Mouse (Mus musculus) gastrocnemius, adult 2 months (tissue): ENCODE measurements around the gene Tmem150b. TPM values are rescaled to one million over a fixed set of nuclear protein-coding genes. Genes with fewer than 3 reads are reported as not detected.

ENCODE experiments used
- DNase-seq: peaks from one replicate; pipeline ENCODE4 v3.0.0; 2022
- H3K27ac ChIP-seq: fragments of 200-600 bp; 2 replicates; pipeline ENCODE4 v1.8.1; 2022; ENCODE audit warnings: mild to moderate bottlenecking
- H3K4me3 ChIP-seq: fragments of 200-600 bp; 2 replicates; pipeline ENCODE4 v1.8.1; 2022; ENCODE audit warnings: mild to moderate bottlenecking, moderate library complexity
- CTCF ChIP-seq: fragments of 200-600 bp; IDR thresholded peaks from 2 replicates; pipeline ENCODE4 v1.8.1; 2022; ENCODE audit warnings: antibody characterized with exemption, mild to moderate bottlenecking, moderate library complexity
- intact Hi-C: fragments of 180-260 bp; cut with DNase I; formaldehyde crosslinking; loops from one replicate; pipeline ENCODE4 v1.15.1; 2025
- long read RNA-seq, 2 experiments: library from polyadenylated mRNA; stranded (forward); transcript quantifications; one replicate each; pipeline ENCODE4 v2.0.0; 2021
- total RNA-seq, 2 experiments: library from RNA; stranded (reverse); gene quantifications; 2 replicates each; pipeline ENCODE4 v1.2.3; 2021

Gene Tmem150b
- under 1 TPM in 1 of 2 experiments, not detected in 1; 0.22 TPM for total RNA-seq
- long read RNA-seq, experiment 1, result 0 reads
- long read RNA-seq, experiment 2, result 0 reads

- H3K27ac ChIP-seq, result peak within 1 kb of the TSS; percentile 35
- peak within 1 kb of the TSS; percentile 61 for H3K4me3 ChIP-seq
- TF ChIP-seq CTCF, result no peak
- DNase-seq, result no peak
- intact Hi-C loops, result no loop called here
Observed at GRCm38 (mm10) chr7:4725169-4725568, at the start of gene Tmem150b. Tmem150b (minus strand) TSS chr7:4725249.

GRCm38 (mm10) chr7:4771202-4771601, 46.2 kb upstream of the Tmem150b start, which contains the start of gene Fam71e2:
Fam71e2 (minus strand) TSS chr7:4771302.
- intact Hi-C loops, result no loop called here
- DNase-seq, result no peak
- no peak within 1 kb of the TSS for H3K27ac ChIP-seq
- H3K4me3 ChIP-seq, result no peak within 1 kb of the TSS
- no peak for TF ChIP-seq CTCF

GRCm38 (mm10) chr7:4764946-4765710, 40.1 kb upstream of the Tmem150b start:
- Histone ChIP-seq H3K4me3 (no peak overlapping the region), H3K27ac (no peak overlapping the region; the same call in 1 of the 2 replicates)
- intact Hi-C loops, result no loop called here
- no peak for DNase-seq
- TF ChIP-seq CTCF, result no peak

DNA sequence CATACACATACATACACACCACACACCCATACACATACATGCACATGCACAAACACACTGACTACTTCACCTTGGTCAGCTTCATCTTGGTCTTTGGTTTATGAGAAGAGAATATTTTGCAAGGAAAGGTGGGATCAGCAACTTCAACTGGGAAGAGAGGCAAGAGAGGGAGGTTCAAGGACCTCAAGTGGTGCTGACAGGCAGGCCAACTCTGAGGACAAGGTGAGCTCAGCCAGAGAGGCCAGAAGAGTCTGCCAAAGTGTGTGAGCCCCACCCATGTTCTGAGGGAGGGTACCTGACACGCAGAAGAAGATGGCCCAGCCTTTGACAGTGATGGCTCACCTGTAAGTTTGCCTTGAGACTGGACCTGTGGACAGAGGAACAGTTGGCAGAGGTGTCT, 34.6 kb upstream of the Tmem150b start:
- intact Hi-C loops, result no loop called here
- TF ChIP-seq CTCF, result no peak

DNA sequence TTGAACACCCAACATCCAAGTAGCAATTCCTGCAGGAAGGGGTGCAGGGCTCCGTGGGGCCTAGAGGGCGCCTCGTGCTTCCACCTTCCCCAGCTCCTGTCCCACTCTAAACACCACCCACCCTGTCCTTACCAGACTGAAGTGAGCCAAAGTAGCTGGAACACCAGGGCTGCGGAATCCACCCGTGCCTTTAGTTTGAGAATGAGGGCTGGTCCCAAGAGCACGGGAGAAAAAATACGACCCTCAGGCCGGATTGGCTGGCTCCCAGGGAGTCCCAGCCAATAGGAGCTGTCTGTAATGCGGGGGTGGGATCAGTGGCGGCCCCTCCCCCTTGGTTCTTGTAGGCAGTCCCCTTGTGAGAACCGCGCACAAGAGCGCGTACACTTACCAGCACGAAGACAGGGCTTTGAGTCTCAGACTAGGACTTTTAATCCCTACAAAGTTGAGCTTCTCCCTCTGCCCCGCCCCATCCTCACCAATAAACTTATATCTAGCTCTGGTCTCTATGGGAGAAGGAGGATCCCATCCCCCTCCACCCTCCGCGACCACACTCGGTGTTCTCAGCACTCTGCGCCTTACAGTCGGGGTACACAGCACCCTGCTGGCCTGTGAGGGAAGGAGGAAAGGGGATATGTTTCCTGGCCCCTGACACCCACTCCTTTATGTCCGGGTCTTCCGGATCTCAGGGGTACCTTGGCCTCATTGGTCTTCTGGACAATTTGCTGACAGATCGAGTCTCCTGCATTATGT, 27.9 kb upstream of the Tmem150b start, which contains the start of gene Cox6b2:
Gene Cox6b2 (minus strand): TSS at position 274 of the 750 bp plus-strand sequence.
- Histone ChIP-seq H3K4me3 (peak within 1 kb of the TSS; percentile 61), H3K27ac (no peak within 1 kb of the TSS)
- intact Hi-C loops, result no loop called here
- no peak for TF ChIP-seq CTCF
- DNase-seq, result peak; percentile 62

More for the DNA sequence above, 34.6 kb upstream of the Tmem150b start:
- H3K27ac ChIP-seq, result no peak overlapping the region
- no peak overlapping the region for H3K4me3 ChIP-seq
- no peak for DNase-seq

GRCm38 (mm10) chr7:4751971-4752820, 27.1 kb upstream of the Tmem150b start:
- intact Hi-C loops, result no loop called here
- Histone ChIP-seq H3K4me3 (peak overlapping the region; percentile 61), H3K27ac (no peak overlapping the region)
- TF ChIP-seq CTCF, result no peak
- no peak for DNase-seq

- Histone ChIP-seq H3K27ac (no peak overlapping the region), H3K4me3 (no peak overlapping the region)
- intact Hi-C loops, result no loop called here
- no peak for DNase-seq
- TF ChIP-seq CTCF, result no peak
Observed at GRCm38 (mm10) chr7:4749169-4749568, 24.1 kb upstream of the Tmem150b start.

GRCm38 (mm10) chr7:4748321-4748720, 23.3 kb upstream of the Tmem150b start:
- no peak for TF ChIP-seq CTCF
- Histone ChIP-seq H3K4me3 (no peak overlapping the region), H3K27ac (no peak overlapping the region)
- DNase-seq, result no peak
- intact Hi-C loops, result no loop called here

GRCm38 (mm10) chr7:4747156-4747899, 22.3 kb upstream of the Tmem150b start:
- TF ChIP-seq CTCF, result no peak
- no peak overlapping the region for H3K4me3 ChIP-seq
- intact Hi-C loops, result no loop called here
- no peak for DNase-seq
- no peak overlapping the region for H3K27ac ChIP-seq

- Histone ChIP-seq H3K27ac (no peak overlapping the region), H3K4me3 (no peak overlapping the region)
- intact Hi-C loops, result no loop called here
- TF ChIP-seq CTCF, result no peak
- DNase-seq, result no peak
Observed at GRCm38 (mm10) chr7:4746326-4746980, 21.4 kb upstream of the Tmem150b start.

GRCm38 (mm10) chr7:4744886-4745285, 19.8 kb upstream of the Tmem150b start:
- DNase-seq, result no peak
- no peak for TF ChIP-seq CTCF
- intact Hi-C loops, result no loop called here
- H3K4me3 ChIP-seq, result no peak overlapping the region
- no peak overlapping the region for H3K27ac ChIP-seq

GRCm38 (mm10) chr7:4743354-4743753, 18.3 kb upstream of the Tmem150b start:
- H3K27ac ChIP-seq, result no peak overlapping the region
- DNase-seq, result no peak
- intact Hi-C loops, result no loop called here
- H3K4me3 ChIP-seq, result no peak overlapping the region
- no peak for TF ChIP-seq CTCF
